Mouse (Mus musculus) bone marrow, adult 2 months (tissue): ENCODE data around the gene Slc35b1.

Experiments used
- CTCF ChIP-seq: fragments of 200-500 bp; IDR thresholded peaks from 2 replicates; pipeline ENCODE4 v1.5.1; 2011; ENCODE audit warnings: low read length, control low read depth; ENCODE audit not compliant: control insufficient read depth, insufficient read depth
- POLR2A ChIP-seq: fragments of 200-500 bp; IDR thresholded peaks from 2 replicates; pipeline ENCODE4 v1.6.1; 2011; ENCODE audit warnings: low read depth, mild to moderate bottlenecking, control low read depth, low read length, borderline replicate concordance; ENCODE audit not compliant: control insufficient read depth

GRCm38 (mm10) chr11:95352686-95353085, 31.8 kb upstream of the Slc35b1 start:
- no peak for TF ChIP-seq POLR2A
- TF ChIP-seq CTCF = no peak
